Mouse (Mus musculus): ENCODE results near the gene Cyp2a22. TPM values are rescaled to one million over a fixed set of nuclear protein-coding genes. Genes with fewer than 3 reads are reported as not detected.
"Not testable (repeated sequence)": the region's sequence is repeated elsewhere in the genome, so short reads cannot be mapped to it uniquely, and the experiment has no call there.

The Cyp2a22 gene
- total RNA-seq (2014; rRNA removed): not detected in 2 replicates
- not detected in 2 replicates for polyA plus RNA-seq (2015; fragmentation: Nextera tagmentation; extraction: Ambion mirVana)

DNA sequence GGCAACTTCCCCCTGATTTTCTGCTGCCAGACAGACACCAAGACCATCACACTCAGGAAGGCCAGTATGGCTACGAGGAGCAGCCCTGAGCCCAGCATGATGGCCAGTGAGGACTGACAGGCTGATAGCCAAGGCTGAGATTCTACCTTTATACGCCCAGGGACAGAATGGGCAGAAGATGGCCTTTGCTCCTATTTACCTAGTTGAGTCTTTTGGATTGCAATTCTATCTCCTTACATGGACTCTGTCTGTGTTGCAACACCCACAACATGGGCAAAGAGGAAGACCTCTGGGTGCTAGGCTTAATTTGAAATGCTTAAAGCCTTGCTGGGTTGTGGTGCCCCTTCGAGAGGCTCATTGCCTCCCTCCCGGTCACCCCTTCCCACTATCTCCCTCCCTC is at the start of gene Cyp2a22:
TSS of gene Cyp2a22 (minus strand) at position 123 of the 400 bp plus-strand sequence.
- Histone ChIP-seq H3K9ac (no peak within 1 kb of the TSS), H3K27ac (ENCODE audit: low read depth, low read length) (no peak within 1 kb of the TSS), H3K4me3 (ENCODE audit: low read depth, low read length) (no peak within 1 kb of the TSS), H3K9me3 (ENCODE audit: low read length) (no peaks in the 10 kb centered on the region), H3K4me1 (ENCODE audit: insufficient read depth) (no peaks in the 10 kb centered on the region), H3K4me2 (ENCODE audit: low read depth) (no peak within 1 kb of the TSS), H3K36me3 (ENCODE audit: insufficient read depth) (no peaks in the 10 kb centered on the region), H3K27me3 (ENCODE audit: insufficient read depth, low read length) (no peaks in the 10 kb centered on the region)
- DNase-seq: no peak
- no peak for TF ChIP-seq CTCF (IDR thresholded peaks at IDR 0.05; ENCODE audit: low read depth)
- ATAC-seq: no peak
- 63% methylated on average over 3 of the region's 4 CpGs for WGBS

DNA sequence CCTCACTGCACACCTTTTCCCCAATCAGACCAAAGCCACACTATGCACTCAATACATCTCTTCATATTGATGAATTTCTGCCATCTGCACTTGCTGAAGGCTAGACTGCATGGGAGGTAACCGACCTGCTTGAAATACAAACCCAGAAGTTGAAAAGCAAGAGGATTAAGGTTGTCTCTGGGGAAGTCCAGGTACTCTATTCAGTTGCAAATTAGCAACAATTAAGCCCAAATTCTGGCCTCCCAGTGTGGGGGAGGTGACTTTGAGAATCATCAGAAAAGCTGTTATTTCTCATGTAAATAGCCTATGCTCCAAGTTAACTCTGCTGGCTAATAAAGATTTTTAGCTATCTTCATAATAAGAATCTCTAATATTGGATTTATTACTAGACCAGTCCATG is 44.0 kb upstream of the Cyp2a22 start:
- not testable (repeated sequence) for H3K4me1 ChIP-seq (ENCODE audit: insufficient read depth); H3K9ac ChIP-seq; H3K4me3 ChIP-seq (ENCODE audit: low read depth, low read length); H3K9me3 ChIP-seq (ENCODE audit: low read length); H3K27me3 ChIP-seq (ENCODE audit: insufficient read depth, low read length); ATAC-seq; H3K4me2 ChIP-seq (ENCODE audit: low read depth); DNase-seq; H3K36me3 ChIP-seq (ENCODE audit: insufficient read depth); H3K27ac ChIP-seq (ENCODE audit: low read depth, low read length)
- 5% methylated on average over 1 of the region's 1 CpGs for WGBS

DNA sequence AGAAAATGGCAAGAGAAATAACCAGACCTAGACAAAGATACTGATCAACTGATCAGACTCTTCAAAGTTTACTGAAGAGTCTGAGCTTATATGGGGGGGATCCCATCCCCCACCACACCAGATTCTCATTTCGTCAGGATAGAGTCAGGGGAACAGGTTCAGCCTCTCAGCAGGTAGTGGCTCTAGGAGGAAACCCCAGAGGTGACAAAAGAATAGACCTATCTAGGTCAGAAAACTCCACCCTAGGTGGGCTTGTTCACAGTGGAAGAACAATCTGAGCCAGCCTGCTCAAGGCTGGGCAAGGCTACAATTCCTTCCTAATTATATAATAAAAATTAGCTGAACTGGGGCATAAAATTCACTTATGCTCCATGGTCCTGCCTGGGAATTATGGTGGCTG is 43.4 kb upstream of the Cyp2a22 start:
- 6% methylated on average over 1 of the region's 1 CpGs for WGBS
- Histone ChIP-seq H3K9ac (no peak overlapping the region), H3K36me3 (ENCODE audit: insufficient read depth) (no peaks in the 10 kb centered on the region), H3K4me3 (ENCODE audit: low read depth, low read length) (no peak overlapping the region), H3K27ac (ENCODE audit: low read depth, low read length) (no peak overlapping the region), H3K4me2 (ENCODE audit: low read depth) (no peak overlapping the region), H3K4me1 (ENCODE audit: insufficient read depth) (no peaks in the 10 kb centered on the region), H3K9me3 (ENCODE audit: low read length) (no peaks in the 10 kb centered on the region), H3K27me3 (ENCODE audit: insufficient read depth, low read length) (no peaks in the 10 kb centered on the region)
- ATAC-seq (no peak), DNase-seq (no peak)
- TF ChIP-seq CTCF (IDR thresholded peaks at IDR 0.05; ENCODE audit: low read depth): no peak

DNA sequence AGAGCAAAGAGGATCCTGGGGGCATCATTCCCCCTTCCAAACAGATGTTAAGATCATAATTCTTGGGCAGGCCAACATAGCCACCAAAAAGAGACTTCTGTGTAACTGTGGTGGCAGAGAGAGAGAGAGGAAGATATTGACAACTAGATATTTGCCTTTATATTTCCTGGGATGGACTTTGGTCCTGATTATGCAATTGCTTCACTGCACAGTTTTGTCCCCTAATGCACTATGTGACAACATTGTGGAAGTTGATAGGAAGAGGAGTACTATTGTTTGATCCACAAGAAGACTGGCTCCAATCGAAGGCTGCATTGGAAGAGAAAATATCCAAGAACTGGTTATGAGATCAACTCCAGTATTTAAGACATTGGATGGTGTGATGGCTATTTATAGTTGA is 42.8 kb upstream of the Cyp2a22 start:
- 69% methylated on average over 1 of the region's 1 CpGs for WGBS
- not testable (repeated sequence) for H3K4me1 ChIP-seq (ENCODE audit: insufficient read depth); H3K36me3 ChIP-seq (ENCODE audit: insufficient read depth); H3K27ac ChIP-seq (ENCODE audit: low read depth, low read length); H3K27me3 ChIP-seq (ENCODE audit: insufficient read depth, low read length); H3K4me3 ChIP-seq (ENCODE audit: low read depth, low read length); H3K4me2 ChIP-seq (ENCODE audit: low read depth); ATAC-seq; DNase-seq; H3K9me3 ChIP-seq (ENCODE audit: low read length); H3K9ac ChIP-seq

DNA sequence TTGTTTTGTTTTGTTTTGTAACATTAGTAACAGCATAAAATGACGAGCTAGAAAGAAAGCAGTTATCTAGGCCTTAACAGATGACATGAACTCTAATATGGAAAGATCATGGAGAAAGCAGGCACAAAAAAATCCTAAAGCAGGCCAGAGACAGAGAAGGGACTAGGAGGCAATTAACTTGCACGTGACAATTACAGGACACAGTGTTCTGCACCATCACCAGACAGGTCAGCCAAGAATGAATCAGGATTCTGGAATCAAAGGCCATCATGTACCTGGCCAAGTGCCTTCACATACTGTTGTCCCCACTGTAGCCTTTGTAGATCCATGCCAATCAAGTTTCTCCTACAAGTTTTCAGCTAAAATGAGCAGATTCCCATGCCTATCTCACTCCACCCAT is 42.3 kb upstream of the Cyp2a22 start:
- ATAC-seq; H3K36me3 ChIP-seq (ENCODE audit: insufficient read depth); H3K4me3 ChIP-seq (ENCODE audit: low read depth, low read length); H3K27ac ChIP-seq (ENCODE audit: low read depth, low read length); H3K9ac ChIP-seq; H3K4me2 ChIP-seq (ENCODE audit: low read depth); H3K27me3 ChIP-seq (ENCODE audit: insufficient read depth, low read length); H3K9me3 ChIP-seq (ENCODE audit: low read length); H3K4me1 ChIP-seq (ENCODE audit: insufficient read depth); DNase-seq: not testable (repeated sequence)
- WGBS: 84% methylated on average over 2 of the region's 2 CpGs

DNA sequence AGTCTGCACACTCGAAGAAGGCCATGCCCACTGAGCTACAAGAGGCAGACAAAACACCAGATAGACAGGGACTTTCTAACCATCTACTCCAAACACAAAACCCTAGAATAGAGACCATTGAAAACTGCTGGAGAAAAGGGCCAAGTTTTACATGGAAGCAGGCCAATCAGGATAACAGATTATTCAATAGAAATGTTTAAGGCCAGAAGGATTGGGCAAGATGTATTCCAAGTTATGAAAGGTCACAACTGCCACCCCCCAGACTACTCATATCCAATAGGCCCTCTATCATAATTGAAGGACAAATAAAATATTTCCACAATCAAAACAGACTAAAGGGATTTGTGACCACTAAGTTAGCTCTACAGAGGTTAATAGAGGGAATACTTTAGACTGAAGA is 23.2 kb upstream of the Cyp2a22 start:
- H3K4me3 ChIP-seq (ENCODE audit: low read depth, low read length); H3K4me1 ChIP-seq (ENCODE audit: insufficient read depth); H3K36me3 ChIP-seq (ENCODE audit: insufficient read depth); H3K27ac ChIP-seq (ENCODE audit: low read depth, low read length); ATAC-seq; H3K9me3 ChIP-seq (ENCODE audit: low read length); DNase-seq; H3K9ac ChIP-seq; H3K4me2 ChIP-seq (ENCODE audit: low read depth); H3K27me3 ChIP-seq (ENCODE audit: insufficient read depth, low read length): not testable (repeated sequence)
- 57% methylated on average over 1 of the region's 1 CpGs for WGBS

DNA sequence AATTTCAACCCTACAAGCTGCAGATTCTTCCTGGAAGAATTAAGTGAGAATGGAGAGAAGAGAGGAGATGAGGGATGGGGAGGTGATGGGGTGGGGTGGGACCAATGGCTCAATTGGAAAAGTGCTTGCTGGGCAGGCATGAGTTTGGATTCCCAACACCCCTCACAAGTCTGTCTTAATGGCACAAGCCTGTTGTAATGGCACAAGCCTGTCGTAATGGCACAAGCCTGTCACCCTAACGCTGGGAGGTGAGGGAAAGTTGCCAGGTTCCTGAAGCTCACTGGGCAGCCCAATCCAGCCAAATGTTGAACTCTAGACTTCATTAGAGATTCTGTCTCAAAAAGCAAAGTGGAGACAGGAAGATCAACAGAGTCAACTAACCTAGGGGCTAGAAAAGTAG is 14.1 kb upstream of the Cyp2a22 start:
- WGBS: 92% methylated on average over 2 of the region's 2 CpGs
- H3K9me3 ChIP-seq (ENCODE audit: low read length); H3K9ac ChIP-seq; H3K4me1 ChIP-seq (ENCODE audit: insufficient read depth); H3K27me3 ChIP-seq (ENCODE audit: insufficient read depth, low read length); ATAC-seq; H3K4me2 ChIP-seq (ENCODE audit: low read depth); H3K4me3 ChIP-seq (ENCODE audit: low read depth, low read length); DNase-seq; H3K36me3 ChIP-seq (ENCODE audit: insufficient read depth); H3K27ac ChIP-seq (ENCODE audit: low read depth, low read length): not testable (repeated sequence)

DNA sequence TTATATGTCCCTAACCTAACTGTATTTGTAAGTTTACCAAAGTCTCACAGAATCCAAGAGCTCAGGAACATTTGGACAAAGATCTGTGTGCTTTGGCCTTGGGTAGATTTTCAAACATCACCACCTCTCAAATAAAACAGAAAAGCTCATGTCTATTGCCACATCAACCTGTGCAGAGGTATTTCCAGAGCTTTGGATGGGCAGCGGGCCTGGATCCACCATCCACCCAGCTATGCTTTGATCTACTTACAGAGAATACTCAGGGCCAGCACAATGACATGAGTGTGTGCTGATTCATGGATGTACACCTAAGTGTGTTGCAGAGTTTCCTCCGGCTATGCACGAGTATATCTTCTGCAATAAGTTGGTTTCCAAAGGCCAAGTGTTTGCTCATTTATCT is 13.5 kb upstream of the Cyp2a22 start:
- DNase-seq; H3K9ac ChIP-seq; H3K4me3 ChIP-seq (ENCODE audit: low read depth, low read length); H3K27ac ChIP-seq (ENCODE audit: low read depth, low read length); H3K36me3 ChIP-seq (ENCODE audit: insufficient read depth); H3K27me3 ChIP-seq (ENCODE audit: insufficient read depth, low read length); H3K4me2 ChIP-seq (ENCODE audit: low read depth); H3K4me1 ChIP-seq (ENCODE audit: insufficient read depth); ATAC-seq; H3K9me3 ChIP-seq (ENCODE audit: low read length): not testable (repeated sequence)
- 95% methylated on average over 3 of the region's 3 CpGs for WGBS

DNA sequence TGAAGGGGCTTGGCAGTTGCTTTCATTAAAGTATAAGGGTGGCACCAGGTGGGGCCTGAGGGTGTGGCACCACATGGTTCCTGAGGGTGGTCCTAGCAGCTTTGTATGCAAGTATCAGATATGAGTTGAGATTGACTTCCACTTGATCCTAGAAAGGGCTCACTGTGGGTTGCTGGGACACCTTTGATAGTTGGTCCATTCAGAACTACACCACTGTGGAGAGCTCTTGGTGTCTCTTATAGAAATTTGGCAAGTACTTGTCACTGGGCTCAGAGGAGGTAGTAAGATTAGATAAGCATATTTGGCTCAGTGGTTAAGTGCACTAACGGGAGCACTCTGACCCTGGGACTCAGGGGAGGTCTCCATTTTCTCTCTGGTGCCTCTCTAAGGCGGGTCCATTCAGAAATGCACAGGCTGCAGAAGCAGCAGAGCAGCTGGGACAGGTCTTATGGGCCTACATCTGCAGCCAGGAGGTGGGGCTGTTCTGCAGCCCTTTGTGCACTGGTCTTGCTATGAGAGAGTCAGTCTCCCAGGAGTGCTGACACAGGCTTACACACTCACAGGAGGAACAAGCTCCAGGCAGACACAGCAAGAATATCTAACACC is 2.2 kb upstream of the Cyp2a22 start:
- H3K4me1 ChIP-seq (ENCODE audit: insufficient read depth); H3K4me3 ChIP-seq (ENCODE audit: low read depth, low read length); H3K9me3 ChIP-seq (ENCODE audit: low read length); H3K27ac ChIP-seq (ENCODE audit: low read depth, low read length); DNase-seq; H3K27me3 ChIP-seq (ENCODE audit: insufficient read depth, low read length); H3K36me3 ChIP-seq (ENCODE audit: insufficient read depth); ATAC-seq; H3K9ac ChIP-seq; H3K4me2 ChIP-seq (ENCODE audit: low read depth): not testable (repeated sequence)
- 45% methylated on average over 2 of the region's 2 CpGs for WGBS

DNA sequence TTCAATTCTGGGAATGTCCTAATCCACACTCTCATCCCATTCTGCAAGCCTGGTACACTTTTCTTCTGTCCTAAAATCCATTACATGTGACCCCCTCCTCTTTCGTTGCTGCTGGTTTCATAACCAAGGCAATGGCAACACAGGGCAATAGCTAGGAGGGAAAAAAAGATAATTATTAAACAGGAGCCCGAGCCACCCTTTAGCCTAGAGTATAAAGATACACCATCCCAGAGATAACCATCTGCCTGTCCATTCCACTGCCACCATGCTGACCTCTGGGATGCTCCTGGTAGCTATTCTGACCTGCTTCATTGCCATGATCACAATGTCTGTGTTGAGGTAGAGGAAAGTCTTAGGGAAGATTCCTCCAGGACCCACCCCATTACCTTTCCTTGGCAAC is 22.1 kb downstream of the Cyp2a22 start:
- not testable (repeated sequence) for H3K27me3 ChIP-seq (ENCODE audit: insufficient read depth, low read length); ATAC-seq; H3K4me2 ChIP-seq (ENCODE audit: low read depth); H3K4me1 ChIP-seq (ENCODE audit: insufficient read depth); H3K9me3 ChIP-seq (ENCODE audit: low read length); H3K9ac ChIP-seq; H3K36me3 ChIP-seq (ENCODE audit: insufficient read depth); H3K4me3 ChIP-seq (ENCODE audit: low read depth, low read length); DNase-seq; H3K27ac ChIP-seq (ENCODE audit: low read depth, low read length)
- 79% methylated on average over 2 of the region's 2 CpGs for WGBS

Data from forebrain, postnatal 0 days (tissue).